Mouse (Mus musculus): ENCODE data around the gene Selenbp1. TPM values are rescaled to one million over a fixed set of nuclear protein-coding genes. Genes with fewer than 3 reads are reported as not detected.
"Not testable (repeated sequence)": the region's sequence is repeated elsewhere in the genome, so short reads cannot be mapped to it uniquely, and the experiment has no call there.

Gene Selenbp1
- polyA plus RNA-seq, 1 experiment from 2014 or later, result 11.6 TPM

- H3K9ac ChIP-seq (replicated peaks); H3K27me3 ChIP-seq; ATAC-seq (replicated peaks); H3K36me3 ChIP-seq; H3K27ac ChIP-seq (replicated peaks); H3K4me2 ChIP-seq (replicated peaks); H3K4me3 ChIP-seq; H3K9me3 ChIP-seq: not testable (repeated sequence)
- H3K4me1 ChIP-seq, result peaks cover 11% of the 10 kb centered on the region
- WGBS, result 85% methylated on average over 5 of the region's 5 CpGs
These were observed 3.3 kb downstream of the Selenbp1 start for GRCm38 (mm10) chr3:94936147-94936546.

GRCm38 (mm10) chr3:94937194-94937593, 4.3 kb downstream of the Selenbp1 start:
- not testable (repeated sequence) for H3K4me2 ChIP-seq (replicated peaks); ATAC-seq (replicated peaks); H3K9ac ChIP-seq (replicated peaks); H3K27me3 ChIP-seq; H3K4me3 ChIP-seq; H3K36me3 ChIP-seq; H3K9me3 ChIP-seq; H3K27ac ChIP-seq (replicated peaks)
- 92% methylated on average over 7 of the region's 7 CpGs for WGBS
- H3K4me1 ChIP-seq, result peaks cover 11% of the 10 kb centered on the region

GRCm38 (mm10) chr3:94940033-94940432, 7.2 kb downstream of the Selenbp1 start:
- ATAC-seq (replicated peaks); H3K36me3 ChIP-seq; H3K27ac ChIP-seq (replicated peaks); H3K27me3 ChIP-seq; H3K9me3 ChIP-seq; H3K4me1 ChIP-seq; H3K4me2 ChIP-seq (replicated peaks); H3K9ac ChIP-seq (replicated peaks); H3K4me3 ChIP-seq: not testable (repeated sequence)
- WGBS, result 78% methylated on average over 9 of the region's 9 CpGs

GRCm38 (mm10) chr3:94942211-94942967, 9.5 kb downstream of the Selenbp1 start:
- not testable (repeated sequence) for H3K27ac ChIP-seq (replicated peaks); H3K4me1 ChIP-seq; H3K36me3 ChIP-seq; ATAC-seq (replicated peaks); H3K9ac ChIP-seq (replicated peaks); H3K4me2 ChIP-seq (replicated peaks); H3K4me3 ChIP-seq; H3K9me3 ChIP-seq; H3K27me3 ChIP-seq
- WGBS, result 82% methylated on average over 9 of the region's 9 CpGs

GRCm38 (mm10) chr3:94943706-94944105, 10.8 kb downstream of the Selenbp1 start:
- not testable (repeated sequence) for H3K4me3 ChIP-seq; H3K4me2 ChIP-seq (replicated peaks); H3K9ac ChIP-seq (replicated peaks); H3K9me3 ChIP-seq; H3K36me3 ChIP-seq; ATAC-seq (replicated peaks); H3K27me3 ChIP-seq; H3K4me1 ChIP-seq; H3K27ac ChIP-seq (replicated peaks)
- 21% methylated on average over 4 of the region's 4 CpGs for WGBS

- Histone ChIP-seq H3K27me3 (no peaks in the 10 kb centered on the region), H3K36me3 (no peaks in the 10 kb centered on the region), H3K9me3 (no peaks in the 10 kb centered on the region), H3K4me2 (replicated peaks) (no peak overlapping the region), H3K27ac (replicated peaks) (no peak overlapping the region), H3K4me1 (peaks cover 6% of the 10 kb centered on the region), H3K4me3 (no peak overlapping the region), H3K9ac (replicated peaks) (no peak overlapping the region)
- no peak for ATAC-seq (replicated peaks)
- WGBS, result 74% methylated on average over 3 of the region's 3 CpGs
These were observed 15.3 kb downstream of the Selenbp1 start for GRCm38 (mm10) chr3:94948066-94948614.

GRCm38 (mm10) chr3:94949645-94950044, 16.8 kb downstream of the Selenbp1 start:
- WGBS, result 79% methylated on average over 3 of the region's 3 CpGs

GRCm38 (mm10) chr3:94952806-94953205, 19.9 kb downstream of the Selenbp1 start:
- H3K4me1 ChIP-seq, result peaks cover 23% of the 10 kb centered on the region
- H3K9ac ChIP-seq (replicated peaks), result 0 out of 2 replicates have a peak overlapping the region, but pooled peaks have one; percentile 82
- H3K9me3 ChIP-seq, result no peaks in the 10 kb centered on the region
- H3K27ac ChIP-seq (replicated peaks), result no peak overlapping the region
- WGBS, result 71% methylated on average over 5 of the region's 5 CpGs
- H3K27me3 ChIP-seq, result no peaks in the 10 kb centered on the region
- no peak for ATAC-seq (replicated peaks)
- H3K36me3 ChIP-seq, result peaks cover 6% of the 10 kb centered on the region
- H3K4me2 ChIP-seq (replicated peaks), result peak overlapping the region; percentile 63
- H3K4me3 ChIP-seq, result peak overlapping the region; percentile 74

More at GRCm38 (mm10) chr3:94949645-94950044, 16.8 kb downstream of the Selenbp1 start:
- Histone ChIP-seq H3K4me3 (no peak overlapping the region), H3K36me3 (no peaks in the 10 kb centered on the region), H3K4me2 (replicated peaks) (no peak overlapping the region), H3K27ac (replicated peaks) (no peak overlapping the region), H3K4me1 (peaks cover 12% of the 10 kb centered on the region), H3K9me3 (no peaks in the 10 kb centered on the region), H3K27me3 (no peaks in the 10 kb centered on the region), H3K9ac (replicated peaks) (no peak overlapping the region)
- ATAC-seq (replicated peaks), result no peak

GRCm38 (mm10) chr3:94953384-94953763, 20.5 kb downstream of the Selenbp1 start:
- peaks cover 11% of the 10 kb centered on the region for H3K36me3 ChIP-seq
- H3K4me1 ChIP-seq, result peaks cover 23% of the 10 kb centered on the region
- no peaks in the 10 kb centered on the region for H3K27me3 ChIP-seq
- WGBS, result 13% methylated on average over 9 of the region's 9 CpGs
- H3K4me2 ChIP-seq (replicated peaks), result peak overlapping the region; percentile 63
- peak overlapping the region; percentile 82 for H3K9ac ChIP-seq (replicated peaks)
- ATAC-seq (replicated peaks), result peak; percentile 28; the same call in 1 of the 2 replicates
- H3K9me3 ChIP-seq, result no peaks in the 10 kb centered on the region
- peak overlapping the region; percentile 74 for H3K4me3 ChIP-seq
- peak overlapping the region; percentile 93 for H3K27ac ChIP-seq (replicated peaks)

- Histone ChIP-seq H3K4me1 (peaks cover 23% of the 10 kb centered on the region), H3K9ac (replicated peaks) (peak within 1 kb of the TSS; percentile 82), H3K4me3 (peak within 1 kb of the TSS; percentile 74), H3K27me3 (no peaks in the 10 kb centered on the region), H3K27ac (replicated peaks) (peak within 1 kb of the TSS; percentile 93), H3K9me3 (no peaks in the 10 kb centered on the region), H3K36me3 (peaks cover 16% of the 10 kb centered on the region), H3K4me2 (replicated peaks) (peak within 1 kb of the TSS; percentile 63)
- 0% methylated on average over 50 of the region's 50 CpGs for WGBS
- peak; percentile 98 for ATAC-seq (replicated peaks)
These were observed 21.1 kb downstream of the Selenbp1 start, which contains the start of gene Rfx5 for GRCm38 (mm10) chr3:94953764-94954616. Gene Rfx5 (plus strand): TSS chr3:94954075.

GRCm38 (mm10) chr3:94958295-94958694, 25.4 kb downstream of the Selenbp1 start:
- Histone ChIP-seq H3K9ac (replicated peaks) (no peak overlapping the region), H3K4me2 (replicated peaks) (no peak overlapping the region), H3K36me3 (peaks cover 16% of the 10 kb centered on the region), H3K27ac (replicated peaks) (no peak overlapping the region), H3K4me1 (peaks cover 15% of the 10 kb centered on the region), H3K4me3 (no peak overlapping the region), H3K27me3 (no peaks in the 10 kb centered on the region), H3K9me3 (no peaks in the 10 kb centered on the region)
- WGBS, result 92% methylated on average over 8 of the region's 8 CpGs
- ATAC-seq (replicated peaks), result no peak

GRCm38 (mm10) chr3:94959871-94960270, 27.0 kb downstream of the Selenbp1 start:
- Histone ChIP-seq H3K9me3 (no peaks in the 10 kb centered on the region), H3K4me1 (peaks cover 8% of the 10 kb centered on the region), H3K27me3 (no peaks in the 10 kb centered on the region), H3K27ac (replicated peaks) (no peak overlapping the region), H3K9ac (replicated peaks) (no peak overlapping the region), H3K36me3 (peaks cover 16% of the 10 kb centered on the region), H3K4me2 (replicated peaks) (no peak overlapping the region), H3K4me3 (no peak overlapping the region)
- ATAC-seq (replicated peaks), result no peak
- WGBS, result 52% methylated on average over 8 of the region's 8 CpGs

All from forebrain, embryonic 15.5 days (tissue).